Mouse (Mus musculus) B cell, adult 2 months (primary cell): ENCODE data around the gene B3galnt1.
"Not testable (repeated sequence)": the region's sequence is repeated elsewhere in the genome, so short reads cannot be mapped to it uniquely, and the experiment has no call there.

Source experiments
- DNase-seq, 2 experiments: peaks; one replicate each; pipeline ENCODE4 v3.0.0; 2022

The B3galnt1 gene

DNA sequence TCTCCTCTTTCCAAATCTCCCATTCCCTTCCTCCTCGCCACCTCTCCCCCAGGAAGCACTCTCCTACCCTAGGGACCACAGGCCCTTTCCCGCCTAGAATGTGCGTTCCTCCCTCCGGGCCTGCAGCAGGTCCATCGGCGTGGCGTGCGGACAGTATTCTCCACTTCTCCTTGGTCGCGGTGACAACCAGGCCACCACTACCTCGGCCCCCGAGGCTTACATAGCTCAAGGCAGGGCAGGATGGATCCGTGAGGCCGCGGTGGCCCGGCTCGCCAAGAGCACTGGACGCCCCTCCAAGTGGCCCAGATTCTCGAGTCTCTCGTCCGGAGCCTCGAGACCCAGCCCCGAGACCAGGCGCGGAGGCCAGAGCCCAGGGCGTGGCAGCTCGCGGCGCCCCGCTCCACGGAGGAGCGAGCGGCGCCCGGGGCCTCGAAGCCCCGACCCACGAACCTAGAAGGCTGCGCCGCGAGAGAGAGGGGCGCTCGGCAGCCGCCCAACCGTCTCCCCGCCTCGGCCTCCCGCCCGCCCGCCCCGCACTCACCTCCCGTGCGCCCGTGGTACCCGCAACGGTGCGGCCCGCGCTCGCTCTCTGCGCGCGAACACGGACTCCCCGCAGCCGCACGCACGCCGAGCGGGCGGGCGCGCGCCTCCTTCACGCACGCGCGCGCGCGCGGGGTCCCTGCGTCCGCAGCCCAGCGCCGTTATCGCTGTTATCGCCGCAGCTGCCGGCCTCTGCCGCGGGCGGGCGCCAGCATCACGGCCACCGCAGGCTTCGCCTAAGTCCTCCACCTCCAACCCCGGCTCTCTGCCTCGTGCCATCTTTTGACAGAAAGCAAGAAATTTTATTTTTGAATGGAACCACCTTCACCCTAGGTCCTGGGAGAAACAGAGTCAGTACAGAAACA, at the start of gene B3galnt1:
Gene B3galnt1, minus strand, starts transcription at position 700 of the 905 bp plus-strand sequence.
- DNase-seq = peak; percentile 29 to 42

DNA sequence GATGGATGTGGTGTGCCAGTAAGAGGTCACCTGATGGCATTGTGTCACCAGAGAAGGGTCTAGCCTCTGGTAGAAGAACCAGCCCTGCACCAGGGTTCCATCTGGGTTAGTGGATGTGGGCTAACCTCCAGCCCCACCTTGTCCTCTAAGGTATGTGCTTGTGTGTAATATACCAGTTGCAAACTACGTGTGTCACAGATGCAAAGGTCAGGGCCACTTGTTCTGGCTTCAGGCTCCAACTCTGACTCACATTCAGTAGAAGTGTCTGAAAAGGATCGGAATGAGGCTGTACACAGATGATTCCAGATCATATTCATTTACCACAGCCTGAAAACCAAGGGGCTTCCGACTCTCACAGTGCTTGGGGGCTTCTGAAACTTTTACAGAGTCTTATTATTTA, 35.8 kb upstream of the B3galnt1 start:
- no peak for DNase-seq

DNA sequence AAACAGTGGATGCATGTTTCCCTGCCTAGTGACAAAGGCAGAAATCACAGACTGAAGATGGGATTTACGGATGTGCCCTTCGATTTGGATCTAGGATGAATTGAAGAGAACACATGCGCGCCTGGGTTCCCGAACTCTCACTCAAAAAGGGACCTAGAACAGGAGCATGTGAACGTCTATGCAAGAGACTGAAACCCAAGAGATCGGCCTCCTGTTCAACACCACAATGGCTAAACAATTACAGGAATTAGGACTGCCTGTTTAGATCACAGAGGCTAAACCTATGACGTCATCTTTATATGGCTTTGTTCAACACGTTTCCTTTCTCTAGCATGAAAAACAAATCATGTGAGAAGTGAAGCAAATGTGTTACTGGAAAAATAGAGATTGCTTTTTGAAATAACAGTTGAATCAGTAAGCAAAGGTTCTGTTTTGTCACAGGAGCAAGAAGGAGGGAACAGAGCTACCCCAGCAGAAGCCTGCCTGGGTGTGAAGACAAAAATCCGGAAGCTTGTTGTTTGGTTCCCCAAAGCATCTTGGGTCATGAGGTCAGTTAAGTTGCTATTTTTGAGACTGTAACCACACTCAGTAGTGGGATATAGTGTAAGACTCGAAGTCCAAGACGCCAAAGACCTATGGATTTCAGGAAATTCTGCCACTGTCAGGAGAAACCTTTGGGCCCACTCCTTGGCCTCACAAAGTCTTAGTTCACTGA, 35.1 kb upstream of the B3galnt1 start:
- no peak for DNase-seq

DNA sequence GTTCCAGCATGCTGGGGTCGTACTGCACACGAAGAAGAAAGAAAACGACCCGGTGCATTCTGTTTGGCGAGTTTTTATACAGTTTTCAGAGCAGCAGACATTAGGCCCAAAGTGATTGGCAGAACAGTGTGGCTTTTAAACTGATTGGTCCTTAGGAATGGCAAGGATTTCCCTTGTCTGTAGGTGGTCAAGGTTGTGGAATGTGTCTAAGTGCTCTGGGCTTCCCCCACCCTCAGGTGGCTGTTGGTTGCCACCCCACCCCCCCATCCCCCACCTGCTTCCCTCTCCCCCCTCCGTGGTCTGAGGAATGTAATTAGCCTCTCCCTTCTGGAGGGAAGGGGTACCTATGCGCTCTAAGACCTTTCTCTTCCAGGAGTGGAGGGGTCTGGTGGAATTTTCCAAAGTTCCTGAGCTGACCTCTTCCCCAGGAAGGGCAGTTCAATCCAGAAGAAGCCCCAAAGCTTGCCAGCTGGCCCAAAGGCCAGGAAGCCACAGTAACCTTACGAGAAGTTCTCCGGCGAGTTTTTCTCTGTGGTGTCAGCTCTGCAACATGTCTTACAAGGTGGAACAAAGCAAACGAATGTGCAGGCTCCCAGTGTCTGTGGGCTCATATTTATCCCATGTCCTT, 28.3 kb upstream of the B3galnt1 start:
- DNase-seq = no peak

GRCm38 (mm10) chr3:69626213-69626962, 27.6 kb upstream of the B3galnt1 start:
- no peak for DNase-seq

GRCm38 (mm10) chr3:69624182-69624581, 25.4 kb upstream of the B3galnt1 start:
- DNase-seq = no peak

- DNase-seq = no peak
These were observed 9.1 kb upstream of the B3galnt1 start for GRCm38 (mm10) chr3:69607909-69608308.

DNA sequence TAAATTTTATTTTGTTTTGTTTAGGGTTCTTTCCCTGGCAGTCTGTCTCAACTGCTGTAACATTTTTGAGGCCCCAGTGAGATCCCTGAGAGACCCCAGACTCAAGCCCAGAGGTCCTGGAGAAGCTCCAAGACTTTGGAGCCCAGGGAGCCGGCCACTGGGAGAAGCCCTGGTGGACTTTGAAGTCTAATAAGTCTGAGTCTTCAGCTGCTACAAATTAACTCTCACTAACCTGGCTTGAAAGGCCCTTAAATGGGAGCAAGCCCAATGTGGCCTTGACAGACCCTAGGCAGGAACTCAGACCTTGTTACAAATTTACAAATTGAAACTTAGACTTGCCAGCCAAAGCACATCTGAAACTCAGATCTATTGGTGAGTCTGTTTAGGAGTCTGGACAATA, 8.7 kb upstream of the B3galnt1 start:
- DNase-seq = no peak

DNA sequence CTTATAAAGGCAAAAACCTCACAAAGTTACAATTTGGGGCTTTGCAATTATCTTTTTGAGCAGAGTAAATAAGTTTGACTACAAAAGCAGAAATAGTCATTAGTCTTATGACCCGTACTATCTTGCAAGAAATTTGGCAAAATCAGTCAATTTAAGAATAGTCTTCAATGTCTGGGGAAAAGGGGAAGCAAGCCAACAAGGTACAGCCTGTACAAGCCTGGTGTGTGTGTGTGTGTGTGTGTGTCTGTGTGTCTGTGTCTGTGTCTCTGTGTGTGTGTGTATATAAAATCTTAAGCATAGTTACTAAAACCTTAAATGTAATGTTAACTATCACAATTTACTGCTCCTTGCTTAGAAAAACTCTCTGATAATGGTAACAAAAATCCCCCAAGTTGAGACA, 8.2 kb upstream of the B3galnt1 start:
- DNase-seq = no peak

DNA sequence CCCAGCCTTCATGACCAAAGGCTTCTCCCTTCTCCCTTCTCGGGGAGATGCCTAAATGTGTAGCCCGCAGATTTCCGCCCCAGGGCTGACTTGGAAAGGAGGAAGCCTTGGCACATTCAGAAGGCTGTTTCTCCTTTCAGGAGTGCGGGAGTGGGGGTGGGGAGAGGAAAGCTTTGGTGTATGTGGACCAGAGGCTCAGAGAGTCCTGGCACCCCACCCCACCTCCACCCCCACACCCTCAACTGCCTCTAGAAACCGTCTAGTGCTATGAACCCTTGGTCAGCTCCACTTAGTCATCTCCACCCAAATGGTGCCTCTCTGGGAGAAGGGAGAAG, 373 bp upstream of the B3galnt1 start:
- DNase-seq = no peak

DNA sequence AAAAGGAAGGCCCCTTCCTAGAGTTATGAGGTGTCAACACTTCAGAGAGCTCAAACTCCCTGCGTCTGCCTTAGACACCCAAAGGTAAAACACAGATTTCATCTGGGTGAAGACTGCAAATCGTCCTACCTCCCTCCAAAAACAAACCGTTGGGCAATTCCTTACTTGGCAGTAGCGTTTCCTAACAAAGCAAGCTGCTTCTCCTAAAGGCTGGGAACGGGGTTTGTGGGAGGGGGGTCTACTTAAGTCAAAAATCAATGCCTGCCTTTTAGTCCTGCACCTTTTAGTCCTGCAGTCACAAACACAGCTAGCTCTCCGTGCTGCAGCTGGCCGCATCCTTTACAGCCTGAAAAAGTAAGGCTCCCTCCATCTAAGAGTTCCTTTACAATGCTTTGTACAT, 944 bp downstream of the B3galnt1 start:
- no peak for DNase-seq

- DNase-seq = no peak
These were observed 1.5 kb downstream of the B3galnt1 start for GRCm38 (mm10) chr3:69597211-69597610.

DNA sequence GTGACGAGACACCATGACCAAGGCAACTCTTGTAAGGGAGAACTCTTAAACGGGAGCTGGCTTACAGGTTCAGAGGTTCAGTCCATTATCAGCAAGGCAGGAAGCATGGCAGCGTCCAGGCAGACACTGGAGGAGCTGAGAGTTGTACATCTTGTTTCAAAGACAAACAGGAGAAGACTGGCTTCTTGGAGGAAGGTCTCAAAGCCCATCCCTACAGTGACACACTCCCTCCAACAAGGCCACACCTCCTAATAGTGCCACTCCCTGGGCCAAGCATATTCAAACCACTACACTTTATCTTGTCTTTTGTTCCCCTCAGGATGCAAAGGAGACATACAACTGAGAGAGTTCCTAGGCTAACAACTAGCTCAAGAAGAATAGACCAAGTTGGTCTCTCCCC, 2.6 kb downstream of the B3galnt1 start:
- no peak for DNase-seq

- DNase-seq = no peak
These were observed 4.7 kb downstream of the B3galnt1 start for GRCm38 (mm10) chr3:69594071-69594470.

GRCm38 (mm10) chr3:69593426-69593825, 5.3 kb downstream of the B3galnt1 start:
- no peak for DNase-seq

DNA sequence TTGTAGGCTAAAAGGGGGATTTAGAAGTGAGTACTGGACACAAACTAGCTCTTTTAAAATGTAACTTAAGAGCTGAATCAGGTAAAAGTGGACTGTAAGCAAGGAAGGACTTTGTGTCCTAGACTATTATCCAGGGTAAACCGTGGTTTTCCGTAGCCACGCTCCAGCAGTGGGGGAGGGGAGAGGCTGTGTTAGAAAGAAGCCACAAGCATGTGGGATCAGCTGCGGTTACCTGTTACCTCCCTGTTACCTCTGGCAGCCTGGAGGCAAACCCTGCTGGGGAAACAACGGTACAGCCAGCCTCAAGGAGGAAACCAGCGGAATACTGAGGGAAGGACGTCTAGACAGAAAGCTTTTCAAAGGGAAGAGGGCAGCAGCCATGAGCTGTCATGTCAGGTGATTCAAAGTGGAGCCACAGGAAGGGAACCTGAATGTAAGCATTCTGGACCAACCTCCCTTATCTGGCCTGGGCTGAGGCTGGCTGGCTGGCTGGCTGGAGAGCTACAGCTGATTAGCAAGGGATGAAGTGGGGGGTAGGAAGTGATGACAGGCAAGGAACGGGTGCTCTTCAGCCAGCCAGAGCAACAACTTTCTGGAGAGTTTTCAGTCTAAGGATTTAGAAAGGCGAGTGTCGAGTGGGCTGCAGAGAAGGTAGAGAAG, 10.5 kb downstream of the B3galnt1 start:
- no peak for DNase-seq

- DNase-seq = no peak
These were observed 15.0 kb downstream of the B3galnt1 start for GRCm38 (mm10) chr3:69583798-69584197.

DNA sequence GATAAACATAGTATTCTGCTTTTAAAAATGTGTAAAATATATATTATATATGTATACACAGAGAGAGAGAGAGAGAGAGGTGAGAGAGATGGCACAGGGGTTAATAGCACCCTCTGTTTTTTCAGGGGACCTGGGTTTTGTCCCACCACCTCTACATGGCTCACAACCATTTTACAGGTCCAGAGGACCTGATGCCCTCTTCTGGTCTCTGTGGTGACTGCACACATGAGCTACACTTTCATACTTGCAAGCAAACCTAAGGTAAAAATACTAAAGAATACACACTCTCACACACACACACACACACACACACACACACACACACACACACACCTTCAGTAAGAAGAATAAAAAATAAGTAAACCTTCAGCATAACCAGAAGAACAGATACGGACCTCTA, 20.0 kb downstream of the B3galnt1 start:
- DNase-seq = no peak

- DNase-seq = no peak
These were observed 22.0 kb downstream of the B3galnt1 start for GRCm38 (mm10) chr3:69576715-69577114.

GRCm38 (mm10) chr3:69575577-69575976, 23.2 kb downstream of the B3galnt1 start:
- no peak for DNase-seq

DNA sequence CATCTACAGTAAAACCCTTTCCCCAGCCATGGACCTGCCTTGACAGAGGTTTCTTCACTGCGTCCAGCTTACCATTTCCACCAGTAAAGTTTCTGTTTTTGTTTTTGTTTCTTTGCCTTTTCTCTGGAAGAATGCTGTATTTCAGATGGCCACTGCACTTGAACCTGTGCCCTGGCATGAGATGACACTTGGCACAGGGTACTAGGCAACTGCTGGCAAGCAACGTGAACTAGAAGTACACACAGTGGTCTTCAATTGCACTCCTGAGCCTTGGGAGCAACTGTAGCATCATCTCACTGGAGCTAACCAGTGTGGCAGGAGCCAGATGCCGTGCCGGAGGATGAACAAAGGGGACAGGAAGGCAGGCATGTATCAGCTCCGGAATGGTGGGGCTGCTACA, 26.2 kb downstream of the B3galnt1 start:
- DNase-seq = no peak

- DNase-seq = not testable (repeated sequence)
These were observed 33.2 kb downstream of the B3galnt1 start for GRCm38 (mm10) chr3:69565586-69565985.

- DNase-seq = no peak
These were observed 35.4 kb downstream of the B3galnt1 start for GRCm38 (mm10) chr3:69563406-69563805.
